Mouse (Mus musculus) bone marrow macrophage, adult 2 months (primary cell): ENCODE results near the gene Tnik.

Source experiments
- CTCF ChIP-seq: IDR thresholded peaks from 2 replicates; pipeline ENCODE4 v1.5.1; 2012; ENCODE audit warnings: low read depth, mild to moderate bottlenecking, low read length, moderate library complexity
- POLR2A ChIP-seq: IDR thresholded peaks from 2 replicates; pipeline ENCODE4 v1.6.1; 2012; ENCODE audit warnings: mild to moderate bottlenecking, low read depth, low read length, borderline replicate concordance

DNA sequence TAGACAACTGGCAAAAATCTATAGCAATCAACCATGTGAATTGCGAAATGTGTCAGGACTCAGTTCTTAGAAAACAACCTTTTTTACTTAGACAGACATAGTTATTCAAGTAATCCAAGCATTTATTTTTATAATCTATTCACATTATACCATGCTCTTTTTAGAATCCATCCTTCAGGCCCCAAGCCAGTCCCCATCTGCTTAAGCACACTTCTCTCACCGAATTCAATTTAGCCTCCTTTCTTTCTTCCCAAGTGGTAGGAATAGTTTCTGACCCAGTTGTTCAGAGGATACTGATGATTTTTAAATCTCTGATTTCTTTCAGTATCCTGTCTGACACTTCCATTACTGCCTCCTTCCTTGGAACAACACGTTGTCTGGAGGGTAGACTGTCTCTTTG lies 261.5 kb downstream of the Tnik start:
- TF ChIP-seq CTCF (no peak), POLR2A (no peak)
